Mouse (Mus musculus) brain, embryonic 14.5 days (tissue): ENCODE measurements at regions not wholly inside any gene's neighbourhood (a gene's known extent, or its start where the extent isn't known, plus 50 kb on each side); places are given as distances from the start of the nearest gene placed in this dataset.

Experiments used
- CTCF ChIP-seq: fragments of 200-500 bp; IDR thresholded peaks from 2 replicates; pipeline ENCODE4 v1.5.1; 2012; ENCODE audit warnings: inconsistent platforms, mild to moderate bottlenecking, moderate library complexity, borderline replicate concordance; ENCODE audit not compliant: insufficient read depth, insufficient read length; ENCODE audit errors: extremely low read depth
- POLR2A ChIP-seq: fragments of 200-500 bp; IDR thresholded peaks from 2 replicates; pipeline ENCODE4 v1.6.1; 2012; ENCODE audit warnings: mild to moderate bottlenecking, inconsistent platforms, borderline replicate concordance; ENCODE audit not compliant: poor library complexity, insufficient read depth, insufficient read length, severe bottlenecking; ENCODE audit errors: extremely low read depth

- TF ChIP-seq CTCF (no peak), POLR2A (no peak)
Observed at GRCm38 (mm10) chr12:107541196-107541595, 52.8 kb downstream of the 3110018I06Rik start.
